In genomic region chr6:30469370-30469769, GRCm38 (mm10) we compare ENCODE assay signal across 9 mouse cellular contexts. TPM values are rescaled to one million over a fixed set of nuclear protein-coding genes. Genes with fewer than 3 reads are reported as not detected.
DNase-seq lines count a peak whose midpoint lies in the region; ATAC-seq lines count a peak whose summit lies in the region.
"Had no signal": no experiment of that assay in that cellular context is flagged by ENCODE, and none has a peak within 500 bp of the region (broad histone marks: within the 10 kb centered on the region; RNA-seq: fewer than 3 reads in every experiment).

No protein-coding gene starts in this region.

- 87% methylated on average over 12 of the region's 12 CpGs for WGBS in heart, embryonic 10.5 days
- WGBS in hindbrain, embryonic 12.5 days, result 77% methylated on average over 12 of the region's 12 CpGs

- peak; percentile 76 for ATAC-seq in hindbrain, embryonic 12.5 days (ENCODE audit: low FRiP score)

- peaks cover 40% of the 10 kb centered on the region for H3K4me1 ChIP-seq in heart, embryonic 10.5 days
- H3K4me1 ChIP-seq in hindbrain, embryonic 12.5 days, result peaks cover 11% of the 10 kb centered on the region

- no peaks in the 10 kb centered on the region for H3K36me3 ChIP-seq in heart, embryonic 10.5 days
- H3K36me3 ChIP-seq in hindbrain, embryonic 12.5 days, result no peaks in the 10 kb centered on the region
- H3K36me3 ChIP-seq: embryonic facial prominence, embryonic 12.5 days had no signal

- H3K4me3 ChIP-seq in heart, embryonic 10.5 days, result no peak overlapping the region
- no peak overlapping the region for H3K4me3 ChIP-seq in hindbrain, embryonic 12.5 days
- H3K4me3 ChIP-seq: embryonic facial prominence, embryonic 12.5 days had no signal

- no peak for DNase-seq in heart, embryonic 10.5 days (ENCODE audit: low spot score)
- no peak for DNase-seq in heart, postnatal 36 days
- peak; percentile 23 for DNase-seq in 416B (ENCODE audit: low read depth)
- DNase-seq in cerebellum, adult 8-10 months, result peak; percentile 88
- no peak for DNase-seq in adipocyte (ENCODE audit: low spot score)
- DNase-seq in urinary bladder, adult 18-20 months (ENCODE audit: low spot score in 2 of 2), result no peak
- DNase-seq in kidney, adult 8-10 months, result no peak

- peak overlapping the region; percentile 67 for H3K27ac ChIP-seq in heart, embryonic 10.5 days
- H3K27ac ChIP-seq in hindbrain, embryonic 12.5 days, result peak overlapping the region; percentile 30; the same call in 1 of the 2 replicates

- no peaks in the 10 kb centered on the region for H3K27me3 ChIP-seq in heart, embryonic 10.5 days (ENCODE audit: insufficient read depth, poor library complexity, severe bottlenecking)
- no peaks in the 10 kb centered on the region for H3K27me3 ChIP-seq in hindbrain, embryonic 12.5 days
- H3K27me3 ChIP-seq: embryonic facial prominence, embryonic 12.5 days had no signal

- H3K9ac ChIP-seq in hindbrain, embryonic 12.5 days, result no peak overlapping the region; the same call in 1 of the 2 replicates
- H3K9ac ChIP-seq: embryonic facial prominence, embryonic 12.5 days had no signal

- no peak overlapping the region for H3K4me2 ChIP-seq in hindbrain, embryonic 12.5 days (replicated peaks)
- H3K4me2 ChIP-seq: embryonic facial prominence, embryonic 12.5 days had no signal

- intact Hi-C loops in heart, postnatal 36 days (cut with DNase I), result no loop called here

- no peaks in the 10 kb centered on the region for H3K9me3 ChIP-seq in heart, embryonic 10.5 days
- H3K9me3 ChIP-seq in hindbrain, embryonic 12.5 days (replicated peaks), result no peaks in the 10 kb centered on the region
- H3K9me3 ChIP-seq: embryonic facial prominence, embryonic 12.5 days had no signal

RNA-seq across cellular contexts. Expression of gene Tmem209, which starts 40.2 kb away (rescaled TPM):
- 38.2 and 41.1 TPM in 2 replicates for polyA plus RNA-seq in heart, embryonic 10.5 days (2016; fragmentation: Nextera tagmentation; extraction: Ambion mirVana)
- 1 to 10 TPM; 8.3 to 8.4 TPM for total RNA-seq in heart, postnatal 36 days (2021)
- polyA plus RNA-seq in hindbrain, embryonic 12.5 days (2016; fragmentation: Nextera tagmentation; extraction: Ambion mirVana), result 37.0 and 38.9 TPM in 2 replicates

RNA-seq across cellular contexts. Expression of gene Ssmem1, which starts 40.3 kb away (rescaled TPM):
- polyA plus RNA-seq in heart, embryonic 10.5 days (2016; fragmentation: Nextera tagmentation; extraction: Ambion mirVana), result 0.16 TPM in 1 of 2 replicates, not detected in the other
- total RNA-seq in heart, postnatal 36 days (2021), result under 1 TPM; 0.22 to 0.31 TPM
- 0.21 and 0.34 TPM in 2 replicates for polyA plus RNA-seq in hindbrain, embryonic 12.5 days (2016; fragmentation: Nextera tagmentation; extraction: Ambion mirVana)

Comparison
In these comparisons a context has a peak if more than half of its experiments do, and no peak if none do; other contexts are left out.
1. DNase-seq: peak in 416B (single experiment) and cerebellum, adult 8-10 months (single experiment); none in heart, embryonic 10.5 days (single experiment), heart, postnatal 36 days (0 of 2), adipocyte (single experiment), urinary bladder, adult 18-20 months (0 of 2) and kidney, adult 8-10 months (0 of 2).